Mouse (Mus musculus): ENCODE measurements around the gene Olfr1163.
"Not testable (repeated sequence)": the region's sequence is repeated elsewhere in the genome, so short reads cannot be mapped to it uniquely, and the experiment has no call there.

Gene Olfr1163

GRCm38 (mm10) chr2:88071730-88072129 is at the start of gene Olfr1163:
Gene Olfr1163 (minus strand): TSS chr2:88071830.
- no peak for DNase-seq

GRCm38 (mm10) chr2:88093866-88094265 is 22.2 kb upstream of the Olfr1163 start, which contains the start of gene Olfr1164:
Gene Olfr1164 (minus strand): TSS chr2:88093966.
- no peak for DNase-seq

GRCm38 (mm10) chr2:88063587-88063986 is 8.0 kb downstream of the Olfr1163 start:
- DNase-seq: no peak

GRCm38 (mm10) chr2:88051029-88051428 is 20.6 kb downstream of the Olfr1163 start, which contains the start of gene Olfr1162:
Gene Olfr1162 (minus strand): TSS chr2:88051129.
- DNase-seq: no peak

GRCm38 (mm10) chr2:88037599-88037998 is 34.0 kb downstream of the Olfr1163 start, which contains the start of gene Olfr73:
Gene Olfr73 (minus strand): TSS chr2:88037699.
- DNase-seq: no peak

GRCm38 (mm10) chr2:88022474-88022873 is 49.2 kb downstream of the Olfr1163 start, which contains the start of gene Olfr1161:
Gene Olfr1161 (plus strand): TSS chr2:88022774.
- not testable (repeated sequence) for DNase-seq

All from kidney, postnatal 25 days (tissue).